Mouse (Mus musculus) ES-E14 (cell line): ENCODE results near the gene Rtkn2. TPM values are rescaled to one million over a fixed set of nuclear protein-coding genes. Genes with fewer than 3 reads are reported as not detected.
A peak's percentile ranks its signal among the peaks of the same experiment; 100 is the strongest.

Experiments
- DNase-seq: peaks from one replicate; pipeline ENCODE4 v3.0.0-alpha.2; 2013; ENCODE audit warnings: low read depth, low spot score
- H3K27ac ChIP-seq: 2 replicates; pipeline ENCODE4 v1.5.1; 2012; ENCODE audit warnings: low read depth, mild to moderate bottlenecking, low read length, moderate library complexity, mixed read lengths; ENCODE audit not compliant: poor library complexity, insufficient read depth, severe bottlenecking
- H3K36me3 ChIP-seq: 2 replicates; pipeline ENCODE4 v1.6.1; 2012; ENCODE audit warnings: mild to moderate bottlenecking, low read length, moderate library complexity, mixed read lengths; ENCODE audit not compliant: control insufficient read depth, poor library complexity, insufficient read depth, severe bottlenecking
- H3K4me1 ChIP-seq, 2 experiments: fragments of 150-350 bp in 1 of 2; sonication (generic) in 1 of 2; 2 replicates each; pipeline ENCODE4 v1.6.1; 2012; ENCODE audit warnings: low read length in 2 of 2, mild to moderate bottlenecking in 1 of 2, mixed read lengths in 1 of 2; ENCODE audit not compliant: control insufficient read depth in 2 of 2, insufficient read depth in 2 of 2, poor library complexity in 1 of 2
- H3K4me3 ChIP-seq, 2 experiments: fragments of 150-350 bp in 1 of 2; sonication (generic) in 1 of 2; 2 replicates each; pipeline ENCODE4 v1.5.1; 2012; ENCODE audit warnings: low read length in 2 of 2, low read depth in 1 of 2, mild to moderate bottlenecking in 1 of 2, mixed read lengths in 1 of 2; ENCODE audit not compliant: insufficient read depth in 1 of 2, poor library complexity in 1 of 2, severe bottlenecking in 1 of 2
- H3K9ac ChIP-seq: 2 replicates; pipeline ENCODE4 v1.6.1; 2012; ENCODE audit warnings: low read depth, mild to moderate bottlenecking, low read length, mixed read lengths; ENCODE audit not compliant: poor library complexity, insufficient read depth, severe bottlenecking
- H3K9me3 ChIP-seq: fragments of 150-350 bp; sonication (generic); 2 replicates; pipeline ENCODE4 v1.6.1; 2012; ENCODE audit warnings: low read depth, mild to moderate bottlenecking, low read length; ENCODE audit not compliant: control insufficient read depth, insufficient read depth
- CHD2 ChIP-seq: IDR thresholded peaks from 2 replicates; pipeline ENCODE4 v1.6.1; 2014; ENCODE audit warnings: mild to moderate bottlenecking, low read depth, low read length, inconsistent platforms
- HCFC1 ChIP-seq: IDR thresholded peaks from 2 replicates; pipeline ENCODE4 v1.6.1; 2012; ENCODE audit warnings: low read length, inconsistent platforms, borderline replicate concordance; ENCODE audit not compliant: insufficient read depth
- MAFK ChIP-seq: IDR thresholded peaks from 2 replicates; pipeline ENCODE4 v1.6.1; 2014; ENCODE audit warnings: mild to moderate bottlenecking, low read depth, low read length, inconsistent platforms; ENCODE audit not compliant: insufficient read depth
- ZC3H11A ChIP-seq: IDR thresholded peaks from 2 replicates; pipeline ENCODE4 v1.6.1; 2012; ENCODE audit warnings: low read depth, mild to moderate bottlenecking, inconsistent platforms, low read length, borderline replicate concordance
- ZNF384 ChIP-seq: IDR thresholded peaks from 2 replicates; pipeline ENCODE4 v1.6.1; 2012; ENCODE audit warnings: low read depth, low read length, inconsistent platforms
- in situ Hi-C, 2 experiments: fragments of 600-800 bp; cut with MboI; formaldehyde crosslinking; loops; one replicate each; pipeline ENCODE4 v1.15.1; 2025; ENCODE audit warnings: low sequenced_read_pairs in 2 of 2, inconsistent platforms in 1 of 2; ENCODE audit not compliant: unreplicated experiment in 2 of 2
- total RNA-seq: library from RNA; depleted of rRNA; stranded (reverse); fragments of 300-350 nt; gene quantifications from 2 replicates; pipeline ENCODE4 v1.2.3, GENCODE M21; 2012

Rtkn2 gene
- total RNA-seq, 1 experiment: 6.0 TPM

- Histone ChIP-seq H3K27ac (no peak overlapping the region), H3K9me3 (no peaks in the 10 kb centered on the region), H3K9ac (no peak overlapping the region), H3K36me3 (no peaks in the 10 kb centered on the region), H3K4me1 (0 out of 4 replicates have a peak, but pooled peaks cover 0 to 6% of the 10 kb centered on the region in 2 experiments), H3K4me3 (no peak overlapping the region; a peak in 1 of 4 replicates)
- DNase-seq: no peak
- in situ Hi-C loops: loop anchor here in 1 of 2 experiments (10.0 kb wide), 1 partner anchor 103 kb away; no protein-coding TSS in a partner anchor
- TF ChIP-seq ZC3H11A (no peak), CHD2 (no peak), HCFC1 (no peak), MAFK (no peak)
These were observed 72.1 kb downstream of the Rtkn2 start for GRCm38 (mm10) chr10:68051316-68051933.

GRCm38 (mm10) chr10:68052307-68052706, 72.9 kb downstream of the Rtkn2 start:
- TF ChIP-seq ZNF384 (no peak), ZC3H11A (peak; percentile 53; the same call in 1 of the 2 replicates), HCFC1 (no peak), MAFK (no peak), CHD2 (no peak)
- Histone ChIP-seq H3K4me1 (0 out of 4 replicates have a peak, but pooled peaks cover 0 to 6% of the 10 kb centered on the region in 2 experiments), H3K4me3 (no peak overlapping the region), H3K27ac (no peak overlapping the region), H3K9ac (no peak overlapping the region), H3K36me3 (no peaks in the 10 kb centered on the region), H3K9me3 (no peaks in the 10 kb centered on the region)
- in situ Hi-C loops: loop anchor here in 1 of 2 experiments (10.0 kb wide), 1 partner anchor 102 kb away; no protein-coding TSS in a partner anchor
- no peak for DNase-seq

GRCm38 (mm10) chr10:68054131-68054530, 74.8 kb downstream of the Rtkn2 start:
- TF ChIP-seq MAFK (no peak), ZC3H11A (no peak), CHD2 (no peak), HCFC1 (no peak), ZNF384 (no peak)
- in situ Hi-C loops: loop anchor here in 1 of 2 experiments (10.0 kb wide), 1 partner anchor 101 kb away; no protein-coding TSS in a partner anchor
- no peak overlapping the region for H3K4me3 ChIP-seq
- H3K36me3 ChIP-seq: no peaks in the 10 kb centered on the region
- no peak overlapping the region for H3K9ac ChIP-seq
- H3K27ac ChIP-seq: no peak overlapping the region
- H3K4me1 ChIP-seq: 0 out of 4 replicates have a peak, but pooled peaks cover 0 to 6% of the 10 kb centered on the region in 2 experiments
- no peaks in the 10 kb centered on the region for H3K9me3 ChIP-seq
- DNase-seq: no peak

GRCm38 (mm10) chr10:68054706-68055105, 75.3 kb downstream of the Rtkn2 start:
- H3K9me3 ChIP-seq: no peaks in the 10 kb centered on the region
- H3K36me3 ChIP-seq: no peaks in the 10 kb centered on the region
- H3K4me3 ChIP-seq: no peak overlapping the region
- 0 out of 4 replicates have a peak, but pooled peaks cover 0 to 6% of the 10 kb centered on the region in 2 experiments for H3K4me1 ChIP-seq
- no peak overlapping the region for H3K27ac ChIP-seq
- no peak for TF ChIP-seq CHD2
- TF ChIP-seq ZNF384: no peak
- TF ChIP-seq HCFC1: no peak
- no peak for TF ChIP-seq ZC3H11A
- no peak for TF ChIP-seq MAFK
- DNase-seq: no peak
- in situ Hi-C loops: loop anchor here in 1 of 2 experiments (10.0 kb wide), 1 partner anchor 100 kb away; no protein-coding TSS in a partner anchor
- H3K9ac ChIP-seq: no peak overlapping the region
